Mouse (Mus musculus): Measurements from ENCODE around the gene Zc2hc1b.

Zc2hc1b gene

DNA sequence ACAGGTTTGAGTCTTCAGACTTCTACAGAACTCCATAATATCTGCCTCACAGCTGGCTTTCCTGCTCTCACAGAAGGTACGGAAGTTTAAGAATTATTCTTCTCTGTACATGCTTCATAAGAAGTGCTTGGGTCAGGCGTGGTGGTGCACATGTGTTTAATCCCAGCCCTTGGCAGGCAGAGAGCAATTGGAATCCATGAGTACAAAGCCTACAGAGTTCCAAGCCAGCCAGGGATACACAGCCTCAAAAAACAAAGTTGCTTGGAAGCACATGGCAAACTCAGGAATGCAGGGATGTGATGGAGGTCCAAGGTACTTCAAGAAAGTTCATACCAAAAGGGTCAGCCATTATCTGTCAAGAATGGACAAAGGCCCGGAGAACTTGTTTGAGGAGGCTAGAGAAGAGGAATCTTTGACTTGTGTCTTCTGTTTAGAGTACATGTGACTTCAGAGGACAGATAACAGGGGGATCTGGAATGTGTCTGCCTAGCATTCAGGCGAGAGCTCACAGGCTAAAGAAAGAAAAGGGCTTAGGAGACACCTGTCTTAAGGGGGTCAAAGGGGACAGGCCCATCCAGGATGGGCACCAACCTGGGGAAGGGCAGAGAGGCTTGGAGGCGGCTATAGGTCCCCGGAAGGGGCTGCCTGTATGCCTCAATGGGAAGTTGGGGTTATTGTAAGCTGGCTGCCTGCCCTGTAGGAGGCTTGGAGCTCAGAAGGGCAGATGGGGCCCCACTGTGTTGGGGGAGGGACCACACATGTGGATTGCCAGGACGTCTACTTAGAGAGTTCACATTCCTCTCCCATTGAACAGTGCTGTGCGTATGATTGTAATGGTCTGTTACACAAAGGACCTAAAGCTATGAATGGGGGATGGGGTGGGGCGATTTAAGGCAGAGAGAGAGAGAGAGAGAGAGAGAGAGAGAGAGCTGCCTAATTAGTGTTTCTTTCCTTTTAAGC lies 60.8 kb downstream of the Zc2hc1b start:
- DNase-seq (ENCODE audit: extremely low read depth, insufficient read length, low spot score) = no peak

DNA sequence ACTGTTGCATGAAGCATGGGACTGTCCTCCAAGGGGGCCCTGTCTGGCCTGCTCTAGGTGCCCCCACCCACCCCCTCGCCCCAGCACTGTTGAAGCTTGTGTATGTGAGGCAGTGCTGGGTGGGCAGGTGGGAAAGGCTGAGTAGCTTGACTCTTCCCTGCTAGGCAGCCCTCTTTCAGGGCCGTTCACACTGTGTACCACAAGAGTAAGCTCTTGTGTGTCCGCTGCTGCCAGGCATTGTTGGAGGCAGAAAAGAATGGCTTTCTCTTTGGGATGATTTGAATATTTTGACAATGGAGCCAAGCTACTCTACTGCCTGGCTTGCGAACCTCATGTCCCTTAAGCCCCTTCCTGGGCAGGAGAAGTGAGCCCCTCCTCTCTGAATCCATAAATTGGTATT lies 62.8 kb downstream of the Zc2hc1b start:
- no peak for DNase-seq (ENCODE audit: extremely low read depth, insufficient read length, low spot score)

DNA sequence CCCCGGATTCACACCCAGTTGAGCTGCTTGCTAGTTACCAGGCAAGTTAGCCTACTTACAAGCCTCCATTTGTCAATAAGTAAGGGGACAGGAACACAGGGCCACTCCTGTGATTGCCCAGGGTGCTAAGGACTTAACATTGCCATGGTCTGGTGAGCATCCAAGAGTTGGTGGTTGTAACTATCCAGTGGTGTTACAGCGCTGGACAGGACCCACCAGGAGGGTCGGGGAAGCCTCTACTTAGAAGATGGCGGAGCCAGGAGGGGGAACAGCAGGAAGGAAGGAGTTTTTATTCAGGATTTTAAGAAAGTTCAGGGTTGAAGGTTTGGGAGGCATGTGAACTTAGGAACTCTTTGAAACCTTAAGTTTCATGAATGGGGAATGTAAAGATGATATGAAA lies 64.2 kb downstream of the Zc2hc1b start:
- DNase-seq (ENCODE audit: extremely low read depth, insufficient read length, low spot score) = no peak

DNA sequence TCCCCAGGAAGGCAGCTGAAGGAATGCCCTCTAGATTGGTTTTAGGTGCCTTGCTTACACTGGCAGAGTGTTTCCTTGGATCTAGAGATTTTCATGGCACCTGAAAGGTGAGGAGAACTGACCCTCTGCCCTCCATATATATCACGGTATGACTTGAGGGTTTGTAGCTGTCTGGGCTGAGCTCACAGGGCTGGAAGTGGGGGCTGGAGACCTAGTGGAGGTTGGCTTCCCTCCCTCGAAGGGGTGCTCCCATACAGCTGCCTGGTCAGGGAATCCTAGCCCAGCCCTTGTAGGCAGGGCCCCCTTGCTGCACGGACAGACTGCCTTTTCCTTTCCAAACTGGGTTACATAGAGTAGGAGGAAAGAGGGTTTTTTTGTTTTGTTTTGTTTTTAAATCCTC lies 65.0 kb downstream of the Zc2hc1b start:
- DNase-seq (ENCODE audit: extremely low read depth, insufficient read length, low spot score) = no peak

DNA sequence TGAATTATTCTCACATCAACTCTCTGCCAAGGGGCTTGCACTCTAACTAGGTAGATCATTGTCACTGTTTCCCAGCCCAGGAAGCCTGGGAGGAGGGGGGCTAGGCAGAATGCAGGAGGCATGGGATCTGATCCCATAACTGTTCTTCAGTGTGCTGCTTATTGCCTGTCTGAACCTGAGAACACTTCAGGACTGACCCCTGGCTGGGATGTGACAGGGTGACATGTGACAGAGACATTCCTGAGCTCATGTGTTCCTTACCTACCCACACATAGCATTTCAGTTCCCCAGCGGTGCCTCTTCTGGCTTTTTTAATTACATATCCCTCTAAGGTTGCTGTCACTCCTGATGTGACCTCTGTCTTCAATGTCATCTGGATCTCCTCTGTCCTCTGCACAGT lies 68.0 kb downstream of the Zc2hc1b start:
- DNase-seq (ENCODE audit: extremely low read depth, insufficient read length, low spot score) = no peak

DNA sequence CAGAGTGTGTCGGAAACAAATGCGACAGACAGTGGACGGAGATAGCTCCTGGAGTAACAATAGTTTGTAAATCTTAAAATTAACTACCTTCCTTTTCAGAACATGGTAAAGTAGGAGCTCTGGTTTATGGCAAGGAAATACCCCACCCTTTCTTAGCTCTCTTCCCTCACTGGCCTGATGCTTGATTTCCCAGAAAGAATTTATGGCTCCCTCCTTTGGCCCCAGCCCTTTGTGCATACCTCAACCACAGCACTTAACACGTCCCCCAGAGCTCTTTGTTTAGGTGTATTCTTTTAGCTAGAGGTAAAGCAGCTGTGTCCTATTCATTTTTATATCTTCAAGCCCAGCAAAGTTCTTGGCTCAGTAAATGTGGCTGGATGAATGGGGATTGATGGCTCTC lies 69.0 kb downstream of the Zc2hc1b start:
- DNase-seq (ENCODE audit: extremely low read depth, insufficient read length, low spot score) = no peak

DNA sequence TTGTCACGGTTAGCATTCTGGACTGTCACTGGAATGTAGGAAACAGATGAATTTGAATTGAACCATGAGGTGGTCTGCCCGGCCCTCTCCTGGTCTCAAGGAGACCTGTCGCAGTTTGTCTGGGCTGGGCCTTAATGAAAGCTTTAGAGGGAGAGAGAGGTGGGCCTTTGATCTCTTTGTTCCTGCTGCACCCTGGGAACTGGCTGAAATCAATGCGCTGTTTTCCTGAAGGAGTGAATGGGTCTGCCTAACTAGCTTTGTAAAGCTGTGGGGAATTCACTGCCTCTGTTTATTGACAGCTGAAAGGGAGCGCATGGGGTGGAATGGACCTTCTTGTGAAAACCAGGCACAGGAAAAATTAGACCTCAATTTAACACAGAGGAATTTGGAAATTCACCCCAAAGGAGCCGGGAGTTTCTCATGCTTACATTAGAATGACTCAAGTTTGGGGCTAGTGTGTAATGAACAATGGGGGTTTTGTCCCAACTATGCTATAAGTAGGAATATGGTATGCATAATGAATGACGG lies 69.7 kb downstream of the Zc2hc1b start:
- DNase-seq (ENCODE audit: extremely low read depth, insufficient read length, low spot score) = no peak

DNA sequence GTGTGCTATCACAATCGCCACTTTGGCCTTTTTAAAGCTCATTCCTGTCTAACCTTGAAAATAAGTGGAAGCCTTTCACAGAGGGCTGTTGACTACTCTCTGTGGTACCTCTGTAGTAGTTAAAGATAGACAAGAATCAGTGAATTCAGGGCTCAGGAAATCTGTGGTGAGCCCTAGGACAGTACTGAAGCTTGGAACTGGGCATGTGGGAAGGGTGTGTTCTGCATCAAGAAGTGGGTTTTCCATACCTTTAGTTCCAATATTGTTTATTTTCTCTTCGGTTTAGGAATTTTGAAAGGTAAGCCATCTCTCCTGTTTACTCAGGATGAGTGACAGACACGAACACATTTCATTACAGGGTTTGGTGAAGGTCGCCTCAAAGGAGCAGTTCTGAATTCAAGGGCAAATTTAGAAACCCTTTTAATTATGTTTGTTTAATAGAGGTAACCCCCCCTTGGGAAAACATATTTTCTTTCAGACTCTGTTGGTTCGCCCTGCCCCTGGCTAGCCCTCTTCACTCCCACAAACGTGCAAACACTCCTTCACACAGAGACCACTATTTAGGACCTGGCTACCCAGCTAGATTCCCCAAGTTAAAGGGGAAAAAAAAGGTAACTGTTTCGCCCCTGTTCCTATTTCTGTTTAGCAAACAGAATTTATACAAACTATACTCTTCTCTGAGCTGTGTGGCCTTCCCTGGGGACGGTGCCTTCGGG lies 70.8 kb downstream of the Zc2hc1b start:
- DNase-seq (ENCODE audit: extremely low read depth, insufficient read length, low spot score) = no peak

DNA sequence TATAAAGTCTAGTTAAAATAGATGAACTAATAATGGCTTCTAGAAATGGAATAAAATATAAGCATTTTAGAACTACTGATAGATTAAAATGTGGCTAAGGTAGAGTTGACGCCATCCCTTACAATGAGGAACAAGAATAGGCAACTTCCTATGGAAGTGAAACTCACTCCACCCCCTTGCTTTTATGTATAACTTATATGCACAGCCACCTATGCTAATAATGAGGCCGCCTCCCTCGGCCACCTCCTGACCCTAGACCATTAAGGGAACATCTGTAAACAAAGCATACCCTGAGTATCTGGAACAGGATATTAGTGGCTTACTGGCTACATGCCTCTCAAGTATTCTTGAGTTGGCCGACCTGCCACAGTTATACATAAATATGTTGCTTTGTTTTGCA lies 74.0 kb downstream of the Zc2hc1b start:
- DNase-seq (ENCODE audit: extremely low read depth, insufficient read length, low spot score) = no peak

DNA sequence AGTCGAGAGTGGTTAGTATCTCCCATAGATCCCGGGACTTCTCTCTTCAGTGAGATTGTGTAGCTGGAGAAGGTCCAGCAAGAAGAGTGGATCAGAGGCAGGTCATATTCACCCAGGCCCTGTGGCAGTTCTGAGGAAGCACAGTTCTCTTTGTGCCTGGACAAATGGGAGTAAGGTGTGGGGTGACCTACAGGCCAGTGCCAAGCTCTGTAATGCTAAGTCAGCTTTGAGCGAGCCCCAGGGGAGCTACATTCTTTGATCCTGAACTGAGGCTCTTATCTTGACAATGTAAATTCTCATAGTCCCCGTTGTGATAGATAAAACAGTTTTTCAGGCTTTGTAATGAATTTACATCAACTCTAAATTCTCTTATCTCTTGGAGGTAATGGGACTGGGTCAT lies 75.5 kb downstream of the Zc2hc1b start:
- no peak for DNase-seq (ENCODE audit: extremely low read depth, insufficient read length, low spot score)

DNA sequence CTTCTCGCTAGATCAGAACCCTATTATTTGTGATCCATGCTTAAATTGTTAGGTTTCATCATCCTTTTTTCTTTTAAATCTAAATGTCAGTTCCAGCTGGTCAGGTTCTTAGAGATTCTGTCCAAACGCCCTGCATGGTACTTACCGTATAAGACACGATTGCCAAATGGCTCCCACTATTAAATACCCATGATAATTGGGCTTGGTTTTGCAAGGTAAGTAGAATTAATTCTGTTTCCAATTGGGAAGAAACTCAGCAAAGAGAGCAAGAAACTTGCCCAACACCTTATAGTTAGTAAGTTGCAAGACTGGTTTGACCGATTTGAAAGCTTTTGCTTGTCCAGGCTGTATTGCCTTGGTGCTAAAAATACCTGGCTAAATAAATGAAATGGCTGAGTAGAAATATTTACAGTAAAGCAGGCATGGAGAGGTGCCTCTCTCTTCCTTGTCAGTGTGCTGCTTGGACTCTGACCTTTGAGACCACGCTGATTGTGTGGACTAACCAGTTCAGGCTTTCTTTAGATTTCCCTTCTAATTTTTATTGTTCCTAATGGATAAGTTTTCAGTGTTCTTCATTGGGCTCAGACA lies 77.7 kb downstream of the Zc2hc1b start:
- no peak for DNase-seq (ENCODE audit: extremely low read depth, insufficient read length, low spot score)
